Mouse (Mus musculus): Measurements from ENCODE around the gene Arv1.

DNA sequence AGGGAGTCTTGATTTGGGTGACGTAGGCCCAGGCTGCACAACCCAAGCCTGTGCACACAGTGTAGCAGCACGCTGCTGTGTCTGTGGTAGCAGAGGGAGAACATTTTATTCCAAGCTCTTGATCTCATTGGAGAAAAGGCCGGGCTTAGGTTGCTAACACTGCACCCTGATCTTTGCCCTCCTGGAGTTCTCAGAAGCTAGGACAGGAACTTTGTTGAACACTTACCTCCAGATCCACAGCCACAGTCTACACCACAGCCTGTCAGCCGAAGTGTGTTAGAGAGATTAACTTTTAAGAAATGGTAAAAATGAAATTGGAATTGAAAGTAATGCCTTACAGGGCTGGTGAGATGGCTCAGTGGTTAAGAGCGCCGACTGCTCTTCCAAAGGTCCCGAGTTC lies 2.4 kb downstream of the Arv1 start:
- TF ChIP-seq POLR2A (IDR thresholded peaks at IDR 0.05; ENCODE audit: low read depth, low read length) (no peak), CTCF (conservative IDR thresholded peaks at IDR 0.05; ENCODE audit: insufficient read depth, insufficient read length, low read depth, low read length) (no peak)
